Mouse (Mus musculus) lung, adult 2 months (tissue): ENCODE results near the gene Zfp790. TPM values are rescaled to one million over a fixed set of nuclear protein-coding genes. Genes with fewer than 3 reads are reported as not detected.

Experiments used
- DNase-seq: peaks from one replicate; pipeline ENCODE4 v3.0.0; 2022
- H3K4me1 ChIP-seq: fragments of 200-500 bp; 2 replicates; pipeline ENCODE4 v1.6.1; 2011; ENCODE audit warnings: low read length; ENCODE audit not compliant: control insufficient read depth, insufficient read depth
- H3K4me3 ChIP-seq: fragments of 200-500 bp; replicated peaks from 2 replicates; pipeline ENCODE3; 2011; ENCODE audit warnings: low read depth, mild to moderate bottlenecking, control low read depth, low read length; ENCODE audit errors: extremely low read depth
- CTCF ChIP-seq: fragments of 200-500 bp; IDR thresholded peaks from 2 replicates; pipeline ENCODE4 v1.5.1; 2011; ENCODE audit warnings: mild to moderate bottlenecking, low read length, control low read depth; ENCODE audit not compliant: insufficient read depth
- POLR2A ChIP-seq: fragments of 200-500 bp; IDR thresholded peaks from 2 replicates; pipeline ENCODE4 v1.6.1; 2011; ENCODE audit warnings: low read depth, mild to moderate bottlenecking, control low read depth, low read length, borderline replicate concordance; ENCODE audit errors: extremely low read depth
- WGBS: fragments of 180-500 bp; shearing (Covaris S2); methylation state at CpG from one replicate; pipeline ENCODE4 v1.1.7; 2018; 5-methylcytosine and 5-hydroxymethylcytosine counted together
- polyA plus RNA-seq: library from polyadenylated mRNA; depleted of rRNA; stranded (reverse); fragments of >200 nt; gene quantifications from 2 replicates; pipeline ENCODE4 v1.2.3, GENCODE M21; 2012; rRNA removed

Gene Zfp790
- 2.3 and 3.3 TPM in 2 replicates for polyA plus RNA-seq

GRCm38 (mm10) chr7:29815910-29816429 is at the start of gene Zfp790:
Gene Zfp790 (plus strand): TSS chr7:29816114.
- TF ChIP-seq POLR2A: peak; percentile 87; the same call in 1 of the 2 replicates
- no peak for TF ChIP-seq CTCF
- Histone ChIP-seq H3K4me3 (peak within 1 kb of the TSS; percentile 80), H3K4me1 (peaks cover 11% of the 10 kb centered on the region)
- WGBS: under 1% methylated on average over 26 of the region's 26 CpGs
- DNase-seq: peak; percentile 76

- WGBS: under 1% methylated on average over 15 of the region's 15 CpGs
- peak; percentile 83 for DNase-seq
- TF ChIP-seq POLR2A (peak; percentile 40; the same call in 1 of the 2 replicates), CTCF (no peak)
- H3K4me1 ChIP-seq: peaks cover 7% of the 10 kb centered on the region; the same call in 1 of the 2 replicates
- H3K4me3 ChIP-seq: peak overlapping the region; percentile 61
These were observed 48.7 kb upstream of the Zfp790 start for GRCm38 (mm10) chr7:29767058-29767686.

- peak within 1 kb of the TSS; percentile 89 for H3K4me3 ChIP-seq
- peak; percentile 85 for DNase-seq
- peaks cover 7% of the 10 kb centered on the region; the same call in 1 of the 2 replicates for H3K4me1 ChIP-seq
- under 1% methylated on average over 32 of the region's 32 CpGs for WGBS
- TF ChIP-seq CTCF (no peak), POLR2A (peak; percentile 83; the same call in 1 of the 2 replicates)
These were observed 47.6 kb upstream of the Zfp790 start, which contains the start of gene Zfp84 for GRCm38 (mm10) chr7:29768090-29768900. Gene Zfp84 (plus strand): TSS chr7:29768552.

GRCm38 (mm10) chr7:29768980-29769379 is 46.9 kb upstream of the Zfp790 start:
- peak overlapping the region; percentile 89 for H3K4me3 ChIP-seq
- TF ChIP-seq POLR2A: no peak
- no peak for TF ChIP-seq CTCF
- WGBS: 4% methylated on average over 10 of the region's 10 CpGs
- H3K4me1 ChIP-seq: peaks cover 7% of the 10 kb centered on the region; the same call in 1 of the 2 replicates
- no peak for DNase-seq

- H3K4me1 ChIP-seq: 0 out of 2 replicates have a peak, but pooled peaks cover 3% of the 10 kb centered on the region
- WGBS: 91% methylated on average over 7 of the region's 7 CpGs
- DNase-seq: no peak
- TF ChIP-seq CTCF (no peak), POLR2A (no peak)
- no peak overlapping the region for H3K4me3 ChIP-seq
These were observed 42.4 kb upstream of the Zfp790 start for GRCm38 (mm10) chr7:29773503-29773902.

GRCm38 (mm10) chr7:29774371-29774770 is 41.5 kb upstream of the Zfp790 start:
- Histone ChIP-seq H3K4me1 (no peaks in the 10 kb centered on the region), H3K4me3 (no peak overlapping the region)
- TF ChIP-seq CTCF (no peak), POLR2A (no peak)
- no peak for DNase-seq
- WGBS: over 99% methylated on average over 3 of the region's 3 CpGs

- H3K4me1 ChIP-seq: no peaks in the 10 kb centered on the region
- TF ChIP-seq CTCF: no peak
- no peak for TF ChIP-seq POLR2A
- 96% methylated on average over 19 of the region's 19 CpGs for WGBS
- H3K4me3 ChIP-seq: no peak overlapping the region
- DNase-seq: no peak
These were observed 39.3 kb upstream of the Zfp790 start for GRCm38 (mm10) chr7:29776568-29776967.

GRCm38 (mm10) chr7:29777372-29777771 is 38.5 kb upstream of the Zfp790 start:
- Histone ChIP-seq H3K4me1 (no peaks in the 10 kb centered on the region), H3K4me3 (no peak overlapping the region)
- TF ChIP-seq POLR2A (no peak), CTCF (no peak)
- no peak for DNase-seq
- 94% methylated on average over 10 of the region's 10 CpGs for WGBS

GRCm38 (mm10) chr7:29783871-29784551 is 31.9 kb upstream of the Zfp790 start, which contains the start of gene Zfp30:
Gene Zfp30 (plus strand): TSS chr7:29783998.
- peak; percentile 69 for DNase-seq
- WGBS: under 1% methylated on average over 45 of the region's 45 CpGs

More at GRCm38 (mm10) chr7:29783871-29784551, 31.9 kb upstream of the Zfp790 start, which contains the start of gene Zfp30:
- no peaks in the 10 kb centered on the region for H3K4me1 ChIP-seq
- H3K4me3 ChIP-seq: peak within 1 kb of the TSS; percentile 86
- TF ChIP-seq CTCF: no peak
- peak; percentile 47; the same call in 1 of the 2 replicates for TF ChIP-seq POLR2A
